ENCODE assay signal across 9 mouse cellular contexts in genomic region chr14:27066171-27066929, GRCm38 (mm10). TPM values are rescaled to one million over a fixed set of nuclear protein-coding genes. Genes with fewer than 3 reads are reported as not detected.
DNase-seq lines count a peak whose midpoint lies in the region; ATAC-seq and TF ChIP-seq lines count a peak whose summit lies in the region.
"Had no signal": no experiment of that assay in that cellular context is flagged by ENCODE, and none has a peak within 500 bp of the region (broad histone marks: within the 10 kb centered on the region; RNA-seq: fewer than 3 reads in every experiment).

No protein-coding gene starts in this region.

- H3K27ac ChIP-seq in testis, adult 2 months (ENCODE audit: control insufficient read depth, insufficient read depth, low read depth, low read length), result no peak overlapping the region
- H3K27ac ChIP-seq in heart, embryonic 14.5 days (replicated peaks in 1 of 2; ENCODE audit: control insufficient read depth in 1 of 2, insufficient read depth in 1 of 2, low read depth in 2 of 2, low read length in 2 of 2), result peak overlapping the region; percentile 33 to 34; a peak in 2 of 4 replicates
- H3K27ac ChIP-seq: liver, embryonic 13.5 days had no signal

- DNase-seq in testis, postnatal 10 days (ENCODE audit: low spot score), result no peak
- peak; percentile 35 for DNase-seq in liver
- peak; percentile 90 for DNase-seq in retina, postnatal 1 day
- no peak for DNase-seq in thymus, postnatal 25 days
- no peak for DNase-seq in right cerebral cortex, postnatal 4 days
- DNase-seq in frontal cortex, postnatal 10 days (ENCODE audit: low spot score in 2 of 2), result no peak
- DNase-seq: liver, embryonic 13.5 days had no signal

- H3K36me3 ChIP-seq in testis, adult 2 months (ENCODE audit: control insufficient read depth, insufficient read depth, low read length), result no peaks in the 10 kb centered on the region
- H3K36me3 ChIP-seq in heart, embryonic 14.5 days (ENCODE audit: control insufficient read depth, insufficient read depth, low read length), result no peaks in the 10 kb centered on the region
- H3K36me3 ChIP-seq: liver, embryonic 13.5 days had no signal

- no peak for TF ChIP-seq CTCF in testis, adult 2 months (IDR thresholded peaks at IDR 0.05; ENCODE audit: control insufficient read depth, insufficient read depth, insufficient replicate concordance, low read depth, low read length)

- peaks cover 4% of the 10 kb centered on the region for H3K4me1 ChIP-seq in testis, adult 2 months (ENCODE audit: control insufficient read depth, insufficient read depth, low read length)
- H3K4me1 ChIP-seq in heart, embryonic 14.5 days (ENCODE audit: control insufficient read depth in 2 of 2, insufficient read depth in 2 of 2, low read length in 2 of 2), result peaks cover 29 to 36% of the 10 kb centered on the region in 2 experiments
- H3K4me1 ChIP-seq: liver, embryonic 13.5 days had no signal

- H3K9me3 ChIP-seq in heart, embryonic 14.5 days (ENCODE audit: control insufficient read depth, low read length), result no peaks in the 10 kb centered on the region
- H3K9me3 ChIP-seq: liver, embryonic 13.5 days had no signal

- H3K4me3 ChIP-seq in testis, adult 2 months (ENCODE audit: control insufficient read depth, low read depth, low read length), result peak overlapping the region; percentile 35
- no peak overlapping the region for H3K4me3 ChIP-seq in heart, embryonic 14.5 days (ENCODE audit: control insufficient read depth in 1 of 2, insufficient read depth in 1 of 2, low read depth in 1 of 2, low read length in 2 of 2)
- H3K4me3 ChIP-seq: liver, embryonic 13.5 days had no signal

- TF ChIP-seq POLR2A in testis, adult 2 months (IDR thresholded peaks at IDR 0.05; ENCODE audit: control insufficient read depth, low read depth, low read length), result no peak

- H3K4me2 ChIP-seq in heart, embryonic 14.5 days (ENCODE audit: low read length), result peak overlapping the region; percentile 27
- H3K4me2 ChIP-seq: liver, embryonic 13.5 days had no signal

- H3K27me3 ChIP-seq in testis, adult 2 months (ENCODE audit: control insufficient read depth, insufficient read depth, low read length), result no peaks in the 10 kb centered on the region
- H3K27me3 ChIP-seq in heart, embryonic 14.5 days (ENCODE audit: control insufficient read depth, insufficient read depth, low read length), result no peaks in the 10 kb centered on the region
- H3K27me3 ChIP-seq: liver, embryonic 13.5 days had no signal

- H3K9ac ChIP-seq in heart, embryonic 14.5 days (ENCODE audit: low read length), result peak overlapping the region; percentile 21; the same call in 1 of the 2 replicates
- H3K9ac ChIP-seq: liver, embryonic 13.5 days had no signal

- WGBS in heart, embryonic 14.5 days, result 17% methylated on average over 9 of the region's 9 CpGs

- no peak for ATAC-seq in heart, embryonic 14.5 days (ENCODE audit: insufficient number of reproducible peaks, insufficient read depth, low FRiP score, low read depth)

RNA-seq across cellular contexts. Expression of gene Il17rd, which starts 27.6 kb away (rescaled TPM):
- 5.4 and 6.4 TPM in 2 replicates for polyA plus RNA-seq in testis, adult 2 months (2012; rRNA removed)
- 1.3 and 1.5 TPM in 2 replicates for polyA plus RNA-seq in heart, embryonic 14.5 days (2014; fragmentation: Nextera tagmentation; extraction: Ambion mirVana)

RNA-seq across cellular contexts. Expression of gene Arhgef3, which starts 48.3 kb away (rescaled TPM):
- 6.5 and 7.7 TPM in 2 replicates for polyA plus RNA-seq in testis, adult 2 months (2012; rRNA removed)
- polyA plus RNA-seq in heart, embryonic 14.5 days (2014; fragmentation: Nextera tagmentation; extraction: Ambion mirVana), result 14.7 and 15.4 TPM in 2 replicates

Comparison
In these comparisons a context has a peak if more than half of its experiments do, and no peak if none do; other contexts are left out.
1. DNase-seq: peak in liver (single experiment) and retina, postnatal 1 day (single experiment); none in testis, postnatal 10 days (single experiment), thymus, postnatal 25 days (single experiment), right cerebral cortex, postnatal 4 days (single experiment) and frontal cortex, postnatal 10 days (0 of 2).